Mouse (Mus musculus) small intestine, adult 2 months (tissue): ENCODE measurements at regions not wholly inside any gene's neighbourhood (a gene's known extent, or its start where the extent isn't known, plus 50 kb on each side); places are given as distances from the start of the nearest gene placed in this dataset.

Experiments used
- CTCF ChIP-seq: fragments of 200-500 bp; IDR thresholded peaks from 2 replicates; pipeline ENCODE4 v1.5.1; 2012; ENCODE audit warnings: low read depth, mild to moderate bottlenecking, control low read depth, inconsistent platforms, low read length, moderate library complexity, mixed read lengths; ENCODE audit not compliant: insufficient replicate concordance, insufficient read length; ENCODE audit errors: extremely low read depth
- POLR2A ChIP-seq: fragments of 200-500 bp; IDR thresholded peaks from 2 replicates; pipeline ENCODE4 v1.6.1; 2012; ENCODE audit warnings: low read depth, mild to moderate bottlenecking, control low read depth, inconsistent platforms, low read length, moderate library complexity

DNA sequence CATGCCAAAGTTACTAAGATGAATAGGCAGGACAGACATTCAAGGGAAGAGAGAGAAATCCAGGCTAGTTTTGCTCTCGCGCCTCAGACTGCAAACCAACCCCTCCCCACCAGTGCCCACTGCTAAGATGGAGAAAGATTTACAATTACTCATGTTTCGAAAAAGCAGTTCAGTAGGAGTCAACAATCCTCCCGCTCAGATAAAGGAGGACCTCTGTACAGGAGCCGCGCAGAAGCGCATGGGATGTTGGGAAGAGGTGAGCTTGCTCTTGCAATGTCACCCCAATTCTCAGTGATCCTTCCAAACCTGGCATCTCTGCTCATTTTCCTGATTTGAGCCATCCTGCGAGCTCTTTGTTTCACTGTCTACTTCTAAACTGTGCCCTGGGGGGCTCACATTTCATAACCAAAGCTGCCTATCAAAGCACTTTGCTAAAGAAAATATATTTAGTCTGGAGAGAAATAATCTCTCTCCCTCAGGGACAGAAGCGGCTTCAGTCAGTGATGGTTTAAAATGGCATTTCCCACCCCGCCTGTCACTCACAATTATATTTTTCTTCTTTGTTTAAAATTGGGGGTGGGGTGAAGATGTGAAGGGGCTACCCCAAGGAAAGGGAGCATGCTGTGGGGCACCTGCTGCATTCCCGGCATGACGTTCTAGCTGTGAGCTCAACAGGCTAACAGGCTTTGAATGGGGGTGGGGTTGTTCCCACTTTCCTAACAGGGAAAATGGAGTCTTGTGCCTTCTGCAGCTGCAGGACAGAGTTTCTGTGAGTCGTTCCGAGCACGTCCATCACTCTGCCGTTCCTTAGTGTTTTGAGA lies 170.2 kb downstream of the Nucb2 start:
- TF ChIP-seq CTCF: no peak
- TF ChIP-seq POLR2A: no peak
